Mouse (Mus musculus): ENCODE data around the gene Ero1lb. TPM values are rescaled to one million over a fixed set of nuclear protein-coding genes. Genes with fewer than 3 reads are reported as not detected.
"Not testable (repeated sequence)": the region's sequence is repeated elsewhere in the genome, so short reads cannot be mapped to it uniquely, and the experiment has no call there.

Ero1lb gene
- total RNA-seq, 2 experiments from 2014 or later, result 11.6 to 11.8 TPM

DNA sequence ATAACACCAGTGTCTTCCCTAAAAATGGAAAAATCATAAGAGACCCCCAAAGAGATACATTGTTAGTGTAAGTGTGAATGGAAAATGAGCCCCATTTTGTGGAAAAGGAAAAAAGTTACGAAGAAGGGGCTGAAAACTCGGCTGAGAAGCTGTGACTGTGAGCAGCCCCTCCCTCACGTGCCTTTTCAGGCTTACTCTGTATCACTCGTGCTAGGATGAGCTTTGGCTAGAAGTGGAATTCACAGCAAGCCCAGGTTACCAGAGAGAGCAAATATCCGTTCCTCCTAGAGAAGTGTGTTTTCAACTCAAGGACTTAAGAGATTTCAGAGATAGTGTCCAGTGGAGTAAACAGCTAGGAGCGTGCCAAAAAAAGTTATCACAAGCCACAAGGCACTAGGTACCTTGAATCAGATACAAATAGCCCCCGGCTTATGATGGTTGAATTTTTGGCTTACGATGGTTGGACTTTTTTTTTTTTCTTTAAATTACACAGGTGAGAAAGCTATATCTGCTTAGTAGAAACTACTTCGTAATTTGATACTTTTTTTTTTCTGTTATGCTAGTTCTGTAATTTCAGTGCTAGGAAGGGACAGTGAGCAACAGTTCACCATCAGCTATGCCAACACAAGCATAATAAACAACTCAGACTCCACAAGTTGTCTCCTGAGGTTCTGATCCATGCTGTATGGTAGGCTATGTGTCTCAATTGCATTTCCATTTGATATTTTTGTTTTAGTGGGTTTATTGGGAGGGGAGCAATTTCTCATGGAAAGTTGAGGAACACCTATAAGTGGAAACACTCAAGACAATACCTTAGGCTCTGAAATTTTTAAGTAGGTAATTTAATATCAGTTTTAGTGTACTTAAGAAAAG lies 3.2 kb downstream of the Ero1lb start:
- DNase-seq (ENCODE audit: low spot score in 2 of 2), result no peak
- intact Hi-C loops (cut with DNase I), result no loop called here

DNA sequence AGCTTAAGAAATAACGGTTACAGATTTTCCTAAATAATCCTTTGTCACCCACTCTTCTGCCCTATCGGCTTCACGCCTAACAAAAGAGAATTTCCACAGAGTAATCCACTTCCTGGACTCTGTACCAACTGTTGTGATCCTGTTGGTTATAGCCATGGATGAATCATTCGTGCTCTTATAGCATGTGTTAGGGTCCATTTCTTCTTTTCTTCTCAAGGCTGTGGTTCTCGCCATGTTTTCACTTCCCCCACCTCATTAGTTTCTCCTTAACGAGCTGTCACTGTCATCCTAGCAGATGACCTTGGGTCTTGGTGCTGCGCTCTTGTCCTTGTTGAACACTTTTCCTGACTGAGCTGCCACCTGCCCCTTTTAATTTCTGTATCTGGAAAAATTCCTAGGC lies 4.1 kb downstream of the Ero1lb start:
- intact Hi-C loops (cut with DNase I), result no loop called here
- no peak for DNase-seq (ENCODE audit: low spot score in 2 of 2)

DNA sequence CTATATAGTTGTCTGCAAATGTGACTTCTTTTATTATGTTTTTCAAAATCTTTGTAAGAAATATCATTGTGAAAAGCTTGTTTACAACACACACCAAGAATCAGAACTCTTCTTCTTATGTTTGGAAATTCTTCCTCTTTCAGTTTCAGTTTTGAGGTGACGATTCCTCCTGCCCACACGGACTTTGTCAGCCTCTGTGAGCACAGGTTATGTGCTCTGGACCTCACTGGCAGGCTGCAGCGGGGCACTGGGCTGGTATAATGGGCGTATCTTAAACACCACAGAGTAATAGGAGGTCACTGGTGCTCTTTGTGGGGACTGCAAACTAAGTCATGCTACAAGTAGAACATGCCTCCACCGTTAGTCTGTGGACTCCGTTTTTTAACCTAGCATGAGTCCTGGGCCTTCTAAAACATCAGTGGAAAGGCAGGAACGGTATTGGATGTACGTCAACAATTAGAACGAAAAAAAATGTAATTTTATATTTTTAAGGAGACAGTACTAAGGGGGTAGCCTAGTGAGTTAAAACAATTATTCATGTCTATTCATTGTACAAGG lies 9.4 kb downstream of the Ero1lb start:
- DNase-seq (ENCODE audit: low spot score in 2 of 2), result no peak
- intact Hi-C loops (cut with DNase I), result no loop called here

DNA sequence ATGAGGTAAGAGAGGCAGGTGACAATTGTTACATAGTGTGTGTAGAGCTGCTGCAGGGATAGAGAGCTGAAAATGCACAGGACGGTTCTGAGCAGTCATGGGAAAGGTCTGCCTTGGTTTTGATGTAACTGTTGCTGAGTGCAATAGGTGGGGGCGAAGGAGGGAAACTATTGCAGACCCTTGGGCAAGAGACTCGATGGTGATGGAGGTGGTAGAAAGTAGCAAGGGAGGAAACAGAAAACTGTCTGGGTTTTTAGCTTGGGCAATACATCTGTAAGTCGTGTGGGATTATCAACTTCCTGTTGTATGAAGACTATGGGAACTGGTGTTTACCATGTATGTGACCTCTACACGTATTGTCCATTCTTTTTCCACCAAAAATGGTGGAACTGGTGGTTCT lies 12.5 kb downstream of the Ero1lb start:
- no peak for DNase-seq (ENCODE audit: low spot score in 2 of 2)
- intact Hi-C loops (cut with DNase I), result no loop called here

DNA sequence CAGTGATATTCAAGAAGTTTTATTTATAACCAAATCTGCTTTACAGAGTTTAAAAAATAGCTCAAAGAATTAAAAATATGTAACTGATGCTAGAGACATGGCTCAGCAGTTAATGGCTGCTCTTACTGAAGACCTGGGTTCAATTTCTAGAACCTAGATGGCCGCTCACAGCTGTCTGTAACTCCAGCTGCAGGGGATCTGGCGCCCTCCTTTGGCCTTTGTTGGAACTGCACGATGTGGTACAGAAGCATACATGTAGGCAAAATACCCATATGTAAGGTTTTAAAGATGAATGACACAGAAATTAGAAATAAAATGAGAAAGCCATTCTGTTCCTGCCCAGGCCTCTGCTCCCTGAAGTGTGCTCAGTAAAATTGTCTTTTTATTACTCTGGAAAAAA lies 23.3 kb downstream of the Ero1lb start:
- intact Hi-C loops (cut with DNase I), result no loop called here
- DNase-seq (ENCODE audit: low spot score in 2 of 2), result peak; percentile 57 to 58

DNA sequence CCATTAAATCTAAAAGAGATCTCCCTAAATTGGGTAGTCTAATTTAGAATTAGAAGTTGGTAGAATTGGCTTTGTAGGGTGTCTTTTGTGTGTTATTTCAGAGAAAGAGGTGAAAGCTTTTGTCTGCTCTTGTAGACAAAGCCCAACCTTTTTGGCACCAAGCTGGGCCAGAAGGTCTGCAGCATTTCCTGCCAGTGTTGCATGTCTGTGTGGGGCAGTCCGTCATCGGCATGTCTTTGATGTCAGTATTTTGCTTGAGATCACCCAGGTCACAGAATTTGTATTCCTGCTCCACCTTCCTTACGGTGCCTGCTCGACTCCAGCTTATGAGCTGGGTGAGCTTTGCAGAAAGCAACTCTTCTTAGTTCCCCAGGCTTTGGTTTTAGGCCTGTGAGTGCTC lies 31.4 kb downstream of the Ero1lb start:
- DNase-seq (ENCODE audit: low spot score in 2 of 2), result not testable (repeated sequence)

DNA sequence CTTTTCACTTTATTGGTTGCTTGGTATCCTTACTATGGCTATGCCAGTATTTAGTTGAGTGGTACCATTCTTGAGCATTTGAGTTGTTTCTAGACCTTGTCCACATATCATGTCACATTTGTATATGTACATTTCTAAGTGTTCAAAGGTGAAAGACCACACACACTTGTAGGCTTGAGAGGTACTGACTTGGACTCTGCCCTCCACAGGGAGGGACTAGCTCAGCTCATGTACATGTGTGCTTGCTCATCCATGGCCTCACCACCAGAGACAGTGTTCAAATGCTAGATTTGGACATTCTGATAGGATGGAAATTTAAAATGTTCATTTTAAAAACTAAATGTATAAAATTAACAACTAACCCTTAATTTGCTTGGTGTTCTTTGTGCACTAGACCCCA lies 44.5 kb downstream of the Ero1lb start:
- DNase-seq (ENCODE audit: low spot score in 2 of 2), result not testable (repeated sequence)
- intact Hi-C loops (cut with DNase I), result loop anchor here (10.0 kb wide), 1 partner anchor 755 kb away; no protein-coding TSS in a partner anchor

More for the DNA sequence above, 31.4 kb downstream of the Ero1lb start:
- intact Hi-C loops (cut with DNase I), result not testable (repeated sequence)

DNA sequence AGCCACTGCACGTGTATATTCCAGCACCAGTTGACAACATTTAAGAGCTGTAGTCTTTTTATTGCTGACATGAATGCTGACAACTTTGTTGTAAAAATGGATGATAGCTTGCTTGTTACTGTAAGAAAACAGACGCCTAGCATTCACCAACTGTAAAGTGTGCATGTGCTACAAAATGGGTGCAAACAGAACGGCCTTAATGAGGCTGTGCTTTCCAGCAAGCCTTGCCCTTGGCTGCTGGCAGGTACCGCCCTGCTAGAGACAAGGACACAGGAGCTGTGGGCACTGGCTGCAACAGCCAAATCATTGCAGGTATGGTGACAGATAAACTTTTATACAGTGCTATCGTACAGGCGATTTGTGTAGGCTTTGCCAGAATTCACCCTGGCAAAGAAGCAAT lies 48.4 kb downstream of the Ero1lb start:
- intact Hi-C loops (cut with DNase I), result loop anchor here (10.0 kb wide), 1 partner anchor 751 kb away; no protein-coding TSS in a partner anchor
- not testable (repeated sequence) for DNase-seq (ENCODE audit: low spot score in 2 of 2)

DNA sequence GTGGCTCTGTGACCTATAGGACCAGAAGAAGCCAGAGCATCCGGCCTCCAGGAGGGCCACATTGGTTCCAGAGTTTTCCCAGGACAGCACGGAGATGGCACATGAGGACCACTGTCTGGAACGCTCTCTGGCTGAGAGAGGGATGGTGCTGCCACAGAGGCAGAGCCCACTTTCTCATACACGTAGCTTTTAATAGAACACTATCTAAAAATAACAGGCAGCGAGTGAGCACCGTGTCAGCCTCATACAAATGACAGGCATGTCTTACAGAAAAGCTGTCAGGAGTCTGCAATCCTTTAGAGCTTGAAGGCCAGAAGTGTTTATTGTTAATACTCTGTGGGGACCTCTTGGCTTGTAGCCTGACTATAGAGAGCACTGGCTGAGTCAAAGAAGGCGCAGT lies 48.9 kb downstream of the Ero1lb start:
- peak in 1 of 2 experiments; percentile 3 for DNase-seq (ENCODE audit: low spot score in 2 of 2)
- intact Hi-C loops (cut with DNase I), result loop anchor here (10.0 kb wide), 1 partner anchor 750 kb away; no protein-coding TSS in a partner anchor

DNA sequence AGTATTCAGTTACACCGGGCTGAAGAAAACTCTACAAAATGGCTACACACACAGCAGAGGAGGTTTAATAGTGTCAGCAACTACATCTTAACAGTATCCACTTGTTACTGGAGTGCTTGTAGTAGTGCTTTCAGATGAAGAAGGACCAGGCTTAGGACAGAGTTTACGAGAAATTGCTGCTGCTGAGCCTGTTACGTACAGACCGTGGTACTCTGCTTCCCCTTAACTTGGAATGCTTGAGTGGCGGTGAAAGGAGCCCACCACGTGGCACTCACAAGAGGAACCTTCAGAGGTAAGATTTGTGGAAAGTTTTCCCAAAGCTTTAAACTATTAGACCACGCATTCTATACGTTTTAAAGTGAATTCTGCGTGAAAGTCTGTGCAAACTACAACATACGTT lies 49.3 kb downstream of the Ero1lb start:
- intact Hi-C loops (cut with DNase I), result loop anchor here (10.0 kb wide), 1 partner anchor 750 kb away; no protein-coding TSS in a partner anchor
- DNase-seq (ENCODE audit: low spot score in 2 of 2), result not testable (repeated sequence)

DNA sequence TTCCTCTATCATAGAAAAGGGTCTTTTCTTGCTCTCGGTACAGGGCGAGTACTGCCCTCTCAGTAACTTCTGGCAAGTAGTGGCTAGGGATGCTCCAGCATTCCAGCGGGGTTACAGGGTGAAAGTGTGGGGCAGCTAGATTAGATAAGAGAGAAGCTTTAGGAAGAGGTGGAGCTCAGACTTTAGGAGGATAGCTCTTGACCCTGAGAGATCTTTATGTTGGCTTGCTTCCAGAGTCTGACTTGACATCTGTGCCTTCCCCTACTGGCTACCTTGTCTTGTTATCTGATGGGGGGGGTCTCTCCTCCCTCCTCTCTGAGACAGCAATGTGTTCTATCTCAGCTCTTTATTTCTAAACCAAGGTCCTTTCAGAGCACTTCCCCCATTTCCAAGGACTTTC lies 50.8 kb downstream of the Ero1lb start:
- intact Hi-C loops (cut with DNase I), result loop anchor here (10.0 kb wide), 1 partner anchor 748 kb away; no protein-coding TSS in a partner anchor
- not testable (repeated sequence) for DNase-seq (ENCODE audit: low spot score in 2 of 2)

DNA sequence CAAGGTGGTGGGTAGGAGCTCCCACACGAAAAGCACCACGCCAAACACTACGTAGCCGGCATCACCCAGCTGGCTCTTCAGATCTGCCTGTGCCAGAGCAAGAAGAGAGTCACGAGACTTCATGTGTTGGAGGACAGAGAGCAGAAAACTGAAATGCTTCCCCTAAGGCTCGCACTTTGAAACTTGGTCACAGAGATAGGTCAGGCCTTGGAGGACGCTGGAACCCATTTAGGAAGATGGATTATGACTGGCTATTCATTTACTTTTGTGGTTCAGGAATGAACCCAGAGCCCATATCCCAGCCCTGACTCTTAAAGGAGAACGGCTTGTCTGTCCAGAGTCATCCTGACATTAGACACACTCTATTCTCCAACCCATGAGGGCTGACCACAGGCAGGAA lies 54.1 kb downstream of the Ero1lb start:
- not testable (repeated sequence) for DNase-seq (ENCODE audit: low spot score in 2 of 2)
- intact Hi-C loops (cut with DNase I), result loop anchor here (10.0 kb wide), 1 partner anchor 745 kb away; no protein-coding TSS in a partner anchor

DNA sequence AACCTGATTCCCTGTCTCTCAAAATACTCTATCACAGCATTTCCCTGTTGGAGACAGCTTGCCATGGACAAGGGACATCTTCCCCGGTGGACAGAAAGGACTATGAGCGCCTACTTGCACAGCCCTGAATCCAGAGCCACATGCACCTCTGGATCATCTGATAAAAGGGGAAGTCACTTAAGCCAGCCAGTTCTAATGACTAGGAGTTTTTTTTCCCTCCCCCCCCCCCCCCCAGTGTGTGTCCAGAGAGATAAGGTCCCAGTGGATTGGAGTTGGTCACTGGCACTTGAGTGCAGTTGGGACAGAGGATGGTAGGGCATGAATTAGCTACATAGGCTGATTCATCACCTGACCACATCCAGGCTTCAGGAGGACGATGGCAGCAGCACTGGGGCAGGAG lies 60.4 kb downstream of the Ero1lb start:
- intact Hi-C loops (cut with DNase I); DNase-seq (ENCODE audit: low spot score in 2 of 2): not testable (repeated sequence)

DNA sequence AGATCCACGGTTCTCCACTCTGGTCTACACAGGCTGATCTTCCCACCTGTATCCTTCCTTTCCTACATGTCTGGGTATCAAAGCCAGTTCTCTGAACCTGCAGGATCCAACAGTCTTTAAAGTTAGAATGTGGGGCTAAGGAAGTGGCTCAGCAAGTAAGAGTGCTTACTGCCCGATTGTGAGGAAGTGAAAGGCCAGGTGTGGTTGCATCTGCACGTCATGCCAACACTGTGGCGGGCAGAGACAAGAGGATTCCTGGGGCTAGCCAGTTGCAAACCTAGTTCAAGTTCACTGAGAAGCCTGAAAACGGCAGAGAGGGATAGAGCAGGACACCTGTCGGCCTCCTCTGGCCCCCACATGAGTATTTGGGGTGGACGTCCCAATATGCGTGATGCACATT lies 62.1 kb downstream of the Ero1lb start:
- intact Hi-C loops (cut with DNase I), result not testable (repeated sequence)

DNA sequence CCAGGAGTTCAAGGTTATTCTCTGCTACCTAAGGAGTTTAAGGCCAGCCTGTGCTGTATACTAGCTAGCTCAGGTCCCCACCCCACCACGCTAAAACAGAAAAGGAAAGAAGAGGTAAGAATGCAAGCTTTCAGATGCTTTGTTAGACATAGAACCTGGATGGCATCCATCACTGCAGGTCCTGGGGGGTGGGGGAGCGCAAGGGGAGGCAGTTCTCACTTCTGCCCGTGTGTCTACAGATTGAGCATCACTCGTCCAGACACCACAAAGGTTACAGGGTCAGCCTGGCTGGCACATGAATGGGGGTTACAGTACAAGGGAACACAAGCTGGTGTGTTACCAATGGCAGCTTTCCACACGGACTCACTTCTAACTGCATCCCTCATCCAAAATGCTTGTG lies 62.5 kb downstream of the Ero1lb start:
- DNase-seq (ENCODE audit: low spot score in 2 of 2); intact Hi-C loops (cut with DNase I): not testable (repeated sequence)

More for the DNA sequence above, 62.1 kb downstream of the Ero1lb start:
- not testable (repeated sequence) for DNase-seq (ENCODE audit: low spot score in 2 of 2)

DNA sequence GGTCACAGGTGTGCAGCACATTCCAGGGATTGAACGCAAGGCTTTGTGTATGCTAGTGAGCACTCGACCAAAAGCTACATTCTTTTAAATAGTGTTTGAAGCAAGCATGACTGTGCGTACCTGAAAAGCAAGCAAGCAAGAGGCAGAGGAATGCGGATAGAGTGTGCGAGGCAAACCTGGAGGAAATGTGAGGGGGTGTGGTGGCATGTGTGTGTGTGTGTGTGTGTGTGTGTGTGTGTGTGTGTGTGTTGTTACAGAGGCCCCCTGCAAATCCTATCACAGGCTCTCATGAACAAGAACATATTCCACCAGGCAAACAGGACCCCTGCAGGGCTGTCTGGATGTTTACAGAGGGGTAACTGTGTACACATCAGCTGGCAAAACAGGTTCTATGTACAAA lies 64.6 kb downstream of the Ero1lb start:
- DNase-seq (ENCODE audit: low spot score in 2 of 2), result not testable (repeated sequence)
- intact Hi-C loops (cut with DNase I), result loop anchor here (10.0 kb wide), 1 partner anchor 745 kb away; no protein-coding TSS in a partner anchor

DNA sequence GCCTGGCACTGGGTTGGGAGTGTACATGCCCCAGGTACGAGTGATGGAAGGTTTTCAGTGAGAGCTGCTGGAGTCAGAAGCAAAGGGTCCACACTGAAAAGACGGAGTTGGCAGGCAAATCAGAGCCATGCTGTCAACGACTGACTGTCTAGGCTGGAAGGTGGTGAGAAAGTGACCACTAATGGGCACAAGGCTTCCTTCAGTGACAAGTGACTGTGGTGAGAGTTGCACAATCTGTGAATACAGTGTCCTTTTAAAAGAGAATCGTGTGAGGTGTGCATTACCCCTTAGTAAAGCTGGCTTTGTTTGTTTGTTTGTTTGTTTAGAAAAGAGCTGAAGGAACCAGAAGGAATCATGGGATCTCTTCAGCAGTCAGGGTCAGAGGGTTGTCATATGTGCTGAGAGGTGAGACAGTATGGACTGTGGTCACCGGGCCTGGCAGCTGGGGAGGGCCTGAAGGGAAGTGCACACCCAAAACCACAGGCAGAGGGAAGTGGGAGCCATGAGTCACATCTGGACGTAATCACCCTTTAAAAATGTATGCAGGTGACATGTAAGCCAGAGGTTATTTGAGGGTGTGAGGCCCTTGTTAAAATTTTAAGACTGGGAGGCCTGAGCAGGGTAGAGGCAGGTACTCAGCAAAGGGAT lies 69.4 kb downstream of the Ero1lb start:
- not testable (repeated sequence) for DNase-seq (ENCODE audit: low spot score in 2 of 2)
- intact Hi-C loops (cut with DNase I), result loop anchor here (10.0 kb wide), 1 partner anchor 740 kb away; no protein-coding TSS in a partner anchor

DNA sequence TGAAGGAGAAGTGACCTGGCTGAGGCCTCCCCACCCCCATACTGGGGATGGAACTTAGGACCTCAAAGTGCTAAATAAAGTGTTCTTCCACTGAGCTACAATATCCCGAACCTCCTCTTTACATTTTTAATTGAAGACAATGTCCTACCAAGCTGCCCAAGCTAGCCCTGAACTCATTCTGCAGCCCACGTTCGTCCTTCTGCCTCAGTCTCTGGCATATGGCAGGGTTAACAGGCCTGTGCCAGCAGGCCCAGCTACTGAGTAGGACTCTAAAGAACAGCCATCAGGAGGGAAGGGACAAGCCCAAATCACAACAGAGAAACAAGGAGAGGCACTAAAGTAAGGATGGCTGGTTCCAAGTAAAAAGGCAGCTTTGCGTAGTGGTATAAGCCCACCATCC lies 77.1 kb downstream of the Ero1lb start:
- intact Hi-C loops (cut with DNase I); DNase-seq (ENCODE audit: low spot score in 2 of 2): not testable (repeated sequence)

DNA sequence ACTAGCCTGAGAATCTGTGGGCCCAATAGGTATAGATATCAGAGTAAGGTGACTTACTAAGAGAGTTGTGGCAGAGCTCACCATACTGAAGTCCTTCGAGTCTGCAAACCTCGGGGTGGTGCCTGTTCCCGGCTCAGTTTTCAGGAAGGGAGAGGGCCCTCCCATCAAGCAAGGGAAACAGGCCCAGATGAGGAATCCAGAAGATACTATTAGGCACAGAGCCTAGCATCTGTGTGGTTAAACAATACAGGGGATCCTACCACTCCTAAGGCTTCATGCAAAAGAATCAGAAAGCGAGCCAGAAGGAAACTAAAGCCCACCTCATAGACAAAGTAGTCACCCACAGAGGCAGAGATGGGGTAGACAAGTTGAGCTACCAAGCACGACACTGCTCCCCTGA lies 81.0 kb downstream of the Ero1lb start:
- DNase-seq (ENCODE audit: low spot score in 2 of 2); intact Hi-C loops (cut with DNase I): not testable (repeated sequence)

Measured in left cerebral cortex, postnatal 14 days (tissue).